Mouse (Mus musculus) heart, adult 2 months (tissue): Measurements from ENCODE around the gene Lingo2. TPM values are rescaled to one million over a fixed set of nuclear protein-coding genes. Genes with fewer than 3 reads are reported as not detected.

Experiments
- DNase-seq, 2 experiments: peaks; one replicate each; pipeline ENCODE4 v3.0.0; 2021
- H3K27ac ChIP-seq: fragments of 200-600 bp; 2 replicates; pipeline ENCODE4 v1.8.1; 2022
- H3K27me3 ChIP-seq: fragments of 200-500 bp; 2 replicates; pipeline ENCODE4 v1.6.1; 2012; ENCODE audit warnings: mild to moderate bottlenecking, low read length, inconsistent platforms, mixed read lengths; ENCODE audit not compliant: control insufficient read depth, insufficient read depth
- H3K36me3 ChIP-seq: fragments of 200-500 bp; 2 replicates; pipeline ENCODE4 v1.6.1; 2012; ENCODE audit warnings: low read length, inconsistent platforms; ENCODE audit not compliant: control insufficient read depth, insufficient read depth
- H3K4me1 ChIP-seq: fragments of 200-500 bp; 2 replicates; pipeline ENCODE4 v1.6.1; 2011; ENCODE audit warnings: low read length; ENCODE audit not compliant: control insufficient read depth, insufficient read depth
- H3K4me3 ChIP-seq: fragments of 200-600 bp; 2 replicates; pipeline ENCODE4 v1.8.1; 2022
- H3K79me2 ChIP-seq: fragments of 200-500 bp; replicated peaks from 2 replicates; pipeline ENCODE4 v1.6.1; 2012; ENCODE audit warnings: mild to moderate bottlenecking, inconsistent platforms, low read length, moderate library complexity, mixed read lengths; ENCODE audit not compliant: control insufficient read depth, insufficient read depth
- H3K9ac ChIP-seq: fragments of 200-500 bp; 2 replicates; pipeline ENCODE4 v1.6.1; 2012; ENCODE audit warnings: low read depth, mild to moderate bottlenecking, control low read depth, inconsistent platforms, low read length, mixed read lengths
- CTCF ChIP-seq: fragments of 200-600 bp; IDR thresholded peaks from 2 replicates; pipeline ENCODE4 v1.8.1; 2022; ENCODE audit warnings: antibody characterized with exemption, mild to moderate bottlenecking, moderate library complexity
- EP300 ChIP-seq: fragments of 200-500 bp; IDR thresholded peaks from 2 replicates; pipeline ENCODE4 v1.6.1; 2011; ENCODE audit warnings: low read depth, low read length, control low read depth; ENCODE audit not compliant: insufficient read depth
- POLR2A ChIP-seq: fragments of 200-500 bp; IDR thresholded peaks from 2 replicates; pipeline ENCODE4 v1.6.1; 2011; ENCODE audit warnings: mild to moderate bottlenecking, low read depth, low read length, control low read depth; ENCODE audit not compliant: insufficient read depth
- WGBS: fragments of 180-500 bp; shearing (Covaris S2); methylation state at CpG from one replicate; pipeline ENCODE4 v1.1.7; 2018; 5-methylcytosine and 5-hydroxymethylcytosine counted together
- intact Hi-C: fragments of 180-260 bp; cut with DNase I; formaldehyde crosslinking; loops from one replicate; pipeline ENCODE4 v1.15.1; 2025
- polyA plus RNA-seq: library from polyadenylated mRNA; depleted of rRNA; stranded (reverse); fragments of >200 nt; gene quantifications from 2 replicates; pipeline ENCODE4 v1.2.3, GENCODE M21; 2012
- total RNA-seq, 2 experiments: library from RNA; stranded (reverse); gene quantifications; 2 replicates each; pipeline ENCODE4 v1.2.3; 2021

Lingo2 gene
- total and polyA plus RNA-seq, 3 experiments, result not detected

DNA sequence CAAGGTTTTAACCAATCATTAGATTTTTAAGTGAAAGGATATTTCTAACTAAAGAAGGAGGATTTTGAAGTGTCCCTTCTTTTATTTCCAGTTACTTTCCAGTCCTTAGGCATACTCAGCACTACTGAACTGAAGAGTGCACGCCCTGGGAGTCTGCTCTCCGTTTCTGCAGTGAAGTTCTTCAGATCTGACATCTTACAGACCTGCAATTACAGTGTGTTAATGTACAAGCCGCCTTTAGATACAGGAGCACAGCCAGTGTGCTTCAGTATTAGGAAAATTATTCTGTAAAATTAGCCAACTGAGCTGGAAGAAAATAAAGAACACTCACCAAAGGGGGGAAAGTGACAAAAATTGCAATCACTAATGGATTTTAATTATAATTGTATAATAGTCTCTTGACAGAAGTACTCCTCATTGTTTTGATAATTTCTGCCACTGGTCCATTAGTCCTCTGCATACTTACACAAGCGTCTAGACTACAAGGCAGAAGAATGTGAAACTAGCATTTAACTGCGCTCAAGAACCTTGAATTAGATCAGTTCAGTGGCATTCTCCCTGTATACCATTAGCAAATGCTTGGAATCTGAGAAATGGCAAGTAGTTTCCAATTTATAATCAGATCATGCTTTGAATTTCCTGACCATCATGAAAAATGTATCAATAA, 1167.2 kb downstream of the Lingo2 start:
- intact Hi-C loops, result no loop called here
- Histone ChIP-seq H3K9ac (no peak overlapping the region), H3K36me3 (no peaks in the 10 kb centered on the region), H3K79me2 (no peaks in the 10 kb centered on the region), H3K27me3 (no peaks in the 10 kb centered on the region), H3K4me1 (no peaks in the 10 kb centered on the region), H3K27ac (no peak overlapping the region), H3K4me3 (no peak overlapping the region)
- TF ChIP-seq EP300 (no peak), POLR2A (no peak), CTCF (no peak)
- DNase-seq, result no peak
- WGBS, result 61% methylated on average over 5 of the region's 5 CpGs

GRCm38 (mm10) chr4:35770810-35771209, 1180.7 kb downstream of the Lingo2 start:
- Histone ChIP-seq H3K9ac (no peak overlapping the region), H3K79me2 (no peaks in the 10 kb centered on the region), H3K27me3 (no peaks in the 10 kb centered on the region), H3K36me3 (no peaks in the 10 kb centered on the region), H3K4me1 (no peaks in the 10 kb centered on the region), H3K4me3 (no peak overlapping the region), H3K27ac (no peak overlapping the region)
- intact Hi-C loops, result no loop called here
- TF ChIP-seq CTCF (no peak), EP300 (no peak), POLR2A (no peak)
- 73% methylated on average over 7 of the region's 7 CpGs for WGBS
- DNase-seq, result no peak

GRCm38 (mm10) chr4:35766905-35767304, 1184.6 kb downstream of the Lingo2 start:
- intact Hi-C loops, result no loop called here
- H3K4me3 ChIP-seq, result no peak overlapping the region
- H3K79me2 ChIP-seq, result no peaks in the 10 kb centered on the region
- 59% methylated on average over 6 of the region's 6 CpGs for WGBS
- no peak for TF ChIP-seq POLR2A
- H3K27ac ChIP-seq, result no peak overlapping the region
- no peak for DNase-seq
- H3K27me3 ChIP-seq, result no peaks in the 10 kb centered on the region
- H3K9ac ChIP-seq, result no peak overlapping the region
- H3K36me3 ChIP-seq, result no peaks in the 10 kb centered on the region
- no peaks in the 10 kb centered on the region for H3K4me1 ChIP-seq

DNA sequence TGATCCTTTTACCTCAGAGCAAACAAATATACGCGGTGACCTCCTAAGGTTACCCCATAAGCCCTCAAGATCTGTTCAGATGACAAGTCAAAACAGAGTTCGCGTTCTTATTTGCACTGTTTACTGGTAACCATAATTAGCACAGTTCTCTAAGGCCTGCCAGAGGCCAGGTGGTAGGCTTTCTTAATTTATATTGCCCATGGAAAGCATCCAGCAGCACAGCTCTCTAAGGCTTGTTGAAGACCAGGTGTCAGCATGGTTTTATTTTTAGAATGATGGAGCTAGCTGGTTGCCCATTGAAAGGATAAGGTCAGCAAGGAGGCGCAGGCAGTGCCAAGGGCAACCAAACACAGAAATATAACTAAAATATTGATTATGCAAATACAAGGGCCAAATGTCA, 1190.4 kb downstream of the Lingo2 start:
- no peak overlapping the region for H3K9ac ChIP-seq
- no peak overlapping the region for H3K27ac ChIP-seq
- H3K4me1 ChIP-seq, result no peaks in the 10 kb centered on the region
- 74% methylated on average over 5 of the region's 5 CpGs for WGBS
- H3K4me3 ChIP-seq, result no peak overlapping the region
- H3K79me2 ChIP-seq, result no peaks in the 10 kb centered on the region
- no peaks in the 10 kb centered on the region for H3K36me3 ChIP-seq
- intact Hi-C loops, result no loop called here
- no peaks in the 10 kb centered on the region for H3K27me3 ChIP-seq
- no peak for DNase-seq
- TF ChIP-seq EP300, result no peak
- TF ChIP-seq CTCF, result no peak
- TF ChIP-seq POLR2A, result no peak

- no peak for TF ChIP-seq POLR2A
- TF ChIP-seq EP300, result no peak
- TF ChIP-seq CTCF, result no peak
- DNase-seq, result no peak
- intact Hi-C loops, result no loop called here
These were observed 1199.3 kb downstream of the Lingo2 start for GRCm38 (mm10) chr4:35752121-35752860.

GRCm38 (mm10) chr4:35746693-35747092, 1204.9 kb downstream of the Lingo2 start:
- no peak overlapping the region for H3K27ac ChIP-seq
- H3K36me3 ChIP-seq, result no peaks in the 10 kb centered on the region
- H3K9ac ChIP-seq, result no peak overlapping the region
- no peaks in the 10 kb centered on the region for H3K27me3 ChIP-seq
- 72% methylated on average over 6 of the region's 6 CpGs for WGBS
- no peaks in the 10 kb centered on the region for H3K79me2 ChIP-seq
- H3K4me1 ChIP-seq, result no peaks in the 10 kb centered on the region
- no peak for DNase-seq
- TF ChIP-seq EP300, result no peak
- no peak for TF ChIP-seq POLR2A
- TF ChIP-seq CTCF, result no peak
- H3K4me3 ChIP-seq, result no peak overlapping the region
- intact Hi-C loops, result no loop called here

More at GRCm38 (mm10) chr4:35752121-35752860, 1199.3 kb downstream of the Lingo2 start:
- 62% methylated on average over 6 of the region's 6 CpGs for WGBS
- H3K4me3 ChIP-seq, result no peak overlapping the region
- no peaks in the 10 kb centered on the region for H3K27me3 ChIP-seq
- H3K4me1 ChIP-seq, result no peaks in the 10 kb centered on the region
- H3K79me2 ChIP-seq, result no peaks in the 10 kb centered on the region
- no peak overlapping the region for H3K27ac ChIP-seq
- H3K9ac ChIP-seq, result no peak overlapping the region
- no peaks in the 10 kb centered on the region for H3K36me3 ChIP-seq
